Mouse (Mus musculus) C2C12 (cell line): ENCODE measurements around the gene Mypop.

Source experiments
- CTCF ChIP-seq: IDR thresholded peaks from one replicate; pipeline ENCODE4 v1.5.1; 2011; ENCODE audit not compliant: control insufficient read depth, insufficient read depth, insufficient read length
- MYOG ChIP-seq: IDR thresholded peaks from one replicate; pipeline ENCODE4 v1.6.1; 2011; ENCODE audit not compliant: control insufficient read depth, insufficient read length; ENCODE audit errors: extremely low read depth

DNA sequence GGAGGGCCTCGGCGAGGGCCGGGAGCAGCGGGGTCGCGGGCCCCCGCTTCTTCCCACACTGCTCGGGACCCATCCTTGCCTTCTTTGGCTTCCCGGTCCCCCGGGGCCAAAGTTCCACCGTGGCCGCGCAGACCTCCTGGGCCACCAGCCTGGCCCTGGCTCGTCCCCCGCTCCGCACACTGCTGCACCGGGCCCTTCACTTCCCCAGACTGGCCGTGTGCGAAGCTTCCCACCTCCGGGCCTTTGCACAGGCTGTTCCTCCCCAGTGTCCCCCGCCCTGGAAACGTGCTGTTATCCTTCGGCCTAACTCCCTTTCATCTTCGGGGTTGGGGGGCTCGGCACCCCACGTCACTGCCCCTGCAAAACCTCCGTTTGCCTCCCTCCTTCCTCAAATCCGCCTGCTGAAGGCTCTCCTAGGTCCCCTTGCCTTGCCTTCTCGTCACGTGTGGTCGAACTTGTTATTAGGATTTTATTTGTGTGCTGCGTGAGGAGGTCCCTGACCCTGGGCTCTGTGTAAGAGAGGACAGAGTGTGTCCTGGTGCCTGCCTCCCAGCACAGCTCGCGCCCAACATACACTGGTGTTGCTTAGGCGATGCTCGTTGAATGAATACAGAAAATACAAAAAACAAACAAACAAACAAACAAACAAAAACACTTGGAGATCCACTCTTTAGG is 33.7 kb downstream of the Mypop start:
- TF ChIP-seq MYOG (no peak), CTCF (no peak)
